Comparison of ENCODE assay signal across 12 mouse cellular contexts in genomic region chr11:119791923-119792564, GRCm38 (mm10).
"Had no signal": no experiment of that assay in that cellular context is flagged by ENCODE, and none has a peak within 500 bp of the region (broad histone marks: within the 10 kb centered on the region; RNA-seq: fewer than 3 reads in every experiment).

No protein-coding gene starts in this region.

- H3K9me3 ChIP-seq: intestine, embryonic 15.5 days; limb, embryonic 12.5 days; liver, embryonic 13.5 days; lung, embryonic 15.5 days; midbrain, embryonic 10.5 days; neural tube, embryonic 13.5 days had no signal

- H3K4me2 ChIP-seq: intestine, embryonic 15.5 days; limb, embryonic 12.5 days; liver, embryonic 13.5 days; lung, embryonic 15.5 days; neural tube, embryonic 13.5 days had no signal

- H3K36me3 ChIP-seq: lung, embryonic 15.5 days; midbrain, embryonic 10.5 days; neural tube, embryonic 13.5 days had no signal

- H3K4me3 ChIP-seq: intestine, embryonic 15.5 days; limb, embryonic 12.5 days; liver, embryonic 13.5 days; lung, embryonic 15.5 days; midbrain, embryonic 10.5 days; neural tube, embryonic 13.5 days had no signal

- H3K27me3 ChIP-seq: intestine, embryonic 15.5 days; limb, embryonic 12.5 days; liver, embryonic 13.5 days; lung, embryonic 15.5 days; neural tube, embryonic 13.5 days had no signal

- DNase-seq: liver; liver, embryonic 13.5 days; liver, postnatal 0 days; lung, postnatal 14 days; midbrain, embryonic 14.5 days; right cerebral cortex, postnatal 14 days; thymus, postnatal 36 days had no signal

- H3K4me1 ChIP-seq: liver, embryonic 13.5 days had no signal

- H3K9ac ChIP-seq: intestine, embryonic 15.5 days; limb, embryonic 12.5 days; liver, embryonic 13.5 days; liver, postnatal 0 days; lung, embryonic 15.5 days; neural tube, embryonic 13.5 days had no signal

- H3K27ac ChIP-seq: intestine, embryonic 15.5 days; limb, embryonic 12.5 days; liver, embryonic 13.5 days; lung, embryonic 15.5 days; midbrain, embryonic 10.5 days had no signal

- ATAC-seq: intestine, embryonic 15.5 days; liver, postnatal 0 days had no signal
